Mouse (Mus musculus): Measurements from ENCODE around the gene Stac3. TPM values are rescaled to one million over a fixed set of nuclear protein-coding genes. Genes with fewer than 3 reads are reported as not detected.
A peak's percentile ranks its signal among the peaks of the same experiment; 100 is the strongest.

The Stac3 gene
- polyA plus RNA-seq, 1 experiment = 8.3 TPM

DNA sequence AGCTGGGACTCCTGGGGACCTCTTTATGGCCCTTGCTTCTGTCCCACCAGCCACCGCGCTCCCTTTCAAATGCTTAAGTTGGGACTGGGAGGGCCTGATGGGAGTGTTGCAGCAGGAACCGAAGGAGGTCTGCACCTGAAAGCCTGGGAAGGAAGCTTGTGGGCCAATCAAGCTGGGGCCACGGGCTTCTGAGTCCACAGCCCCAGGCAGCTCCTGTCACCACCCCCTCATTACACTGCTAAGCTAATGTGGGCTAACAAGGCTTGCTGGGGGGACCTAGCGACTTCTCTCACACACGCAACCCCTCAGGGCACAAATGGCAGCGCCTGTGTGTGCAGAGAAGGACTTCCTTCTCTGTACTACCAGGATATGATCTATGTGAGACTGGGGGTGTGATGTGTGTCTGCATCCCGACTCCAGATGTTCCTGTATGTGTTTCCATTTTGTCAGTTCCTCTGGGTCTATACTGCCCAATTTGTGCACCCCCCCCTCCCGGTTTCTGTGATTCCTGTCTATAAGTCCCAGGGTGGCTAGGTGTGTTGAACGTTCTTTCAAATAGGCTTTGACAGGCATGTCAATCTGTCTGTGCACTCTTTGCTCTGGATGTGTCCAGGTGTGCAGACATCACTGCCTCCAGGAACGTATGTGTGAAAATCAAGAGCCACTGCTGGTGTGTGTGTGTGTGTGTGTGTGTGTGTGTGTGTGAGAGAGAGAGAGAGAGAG is 9.6 kb downstream of the Stac3 start:
- Histone ChIP-seq H3K27ac (ENCODE audit: insufficient read depth, low read length) (peak overlapping the region; percentile 98), H3K4me3 (replicated peaks; ENCODE audit: insufficient read depth, low read depth, low read length) (peak overlapping the region; percentile 67), H3K27me3 (ENCODE audit: control insufficient read depth, insufficient read depth, low read length) (no peaks in the 10 kb centered on the region), H3K4me1 (ENCODE audit: control insufficient read depth, insufficient read depth, low read length) (peaks cover 38% of the 10 kb centered on the region)
- WGBS = 29% methylated on average over 11 of the region's 11 CpGs
- DNase-seq = peak; percentile 38 to 61
- TF ChIP-seq CTCF (IDR thresholded peaks at IDR 0.05; ENCODE audit: borderline replicate concordance, insufficient read depth, low read depth, low read length) (no peak), POLR2A (IDR thresholded peaks at IDR 0.05; ENCODE audit: borderline replicate concordance, insufficient read depth, low read length) (no peak)

DNA sequence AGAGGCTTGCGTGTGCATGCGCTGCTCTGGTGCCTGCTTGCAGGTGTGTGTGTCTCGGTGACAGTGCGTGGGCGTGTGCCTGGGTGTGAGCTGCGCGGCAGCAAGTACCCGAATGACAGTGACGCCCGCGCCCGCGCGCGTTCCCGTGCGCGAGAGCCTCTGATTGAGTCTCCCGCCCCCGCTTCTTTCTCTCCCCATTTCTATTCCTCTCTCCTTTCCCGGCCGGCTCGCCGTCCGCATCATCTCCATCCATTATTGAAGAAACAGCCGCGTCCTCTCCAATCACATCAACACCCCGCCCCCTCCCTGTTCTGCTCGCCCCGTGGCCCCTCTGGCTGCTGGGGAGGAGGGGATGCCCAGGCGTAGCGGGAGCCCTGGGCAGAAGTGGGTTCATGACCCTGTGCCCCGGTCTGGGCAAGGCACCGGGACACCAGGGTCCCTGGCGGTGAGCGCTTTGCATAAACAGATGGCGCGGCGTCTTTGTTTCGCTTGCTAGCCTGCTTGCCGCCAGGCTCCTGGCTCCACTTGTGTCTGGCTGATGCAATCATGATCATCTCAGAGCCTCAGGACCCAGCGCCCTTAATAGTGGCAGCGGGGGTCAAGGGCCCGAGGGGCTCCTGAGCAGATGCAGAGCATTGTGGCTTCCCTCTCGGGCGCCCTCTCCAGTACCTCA is 10.3 kb downstream of the Stac3 start:
- Histone ChIP-seq H3K4me3 (replicated peaks; ENCODE audit: insufficient read depth, low read depth, low read length) (peak overlapping the region; percentile 67), H3K27ac (ENCODE audit: insufficient read depth, low read length) (peak overlapping the region; percentile 98), H3K4me1 (ENCODE audit: control insufficient read depth, insufficient read depth, low read length) (peaks cover 38% of the 10 kb centered on the region), H3K27me3 (ENCODE audit: control insufficient read depth, insufficient read depth, low read length) (no peaks in the 10 kb centered on the region)
- TF ChIP-seq CTCF (IDR thresholded peaks at IDR 0.05; ENCODE audit: borderline replicate concordance, insufficient read depth, low read depth, low read length) = 0 out of 2 replicates have a peak, but pooled peaks have one; percentile 11
- peak; percentile 72 for TF ChIP-seq POLR2A (IDR thresholded peaks at IDR 0.05; ENCODE audit: borderline replicate concordance, insufficient read depth, low read length)
- under 1% methylated on average over 45 of the region's 46 CpGs for WGBS
- peak; percentile 89 to 92 for DNase-seq

DNA sequence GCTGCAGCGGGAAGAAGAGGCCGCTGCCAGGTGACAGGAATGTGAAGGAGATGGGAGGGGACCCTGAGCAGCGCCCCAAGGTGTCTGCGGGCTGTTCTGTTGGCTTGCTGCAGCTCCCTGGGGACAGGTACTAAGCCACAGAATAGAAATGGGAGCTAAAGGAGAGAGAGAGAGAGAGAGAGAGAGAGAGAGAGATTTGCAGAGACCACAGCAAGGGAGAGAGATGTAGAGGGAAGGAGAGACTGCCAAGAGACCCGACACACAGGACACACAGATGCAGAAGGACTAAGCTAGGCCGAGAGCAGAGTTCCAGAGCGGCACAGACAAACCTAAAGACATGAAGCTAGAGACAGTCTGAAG is 10.8 kb downstream of the Stac3 start:
- Histone ChIP-seq H3K4me3 (replicated peaks; ENCODE audit: insufficient read depth, low read depth, low read length) (peak overlapping the region; percentile 67), H3K27ac (ENCODE audit: insufficient read depth, low read length) (peak overlapping the region; percentile 98), H3K4me1 (ENCODE audit: control insufficient read depth, insufficient read depth, low read length) (peaks cover 38% of the 10 kb centered on the region), H3K27me3 (ENCODE audit: control insufficient read depth, insufficient read depth, low read length) (no peaks in the 10 kb centered on the region)
- TF ChIP-seq POLR2A (IDR thresholded peaks at IDR 0.05; ENCODE audit: borderline replicate concordance, insufficient read depth, low read length) = 0 out of 2 replicates have a peak, but pooled peaks have one; percentile 29
- TF ChIP-seq CTCF (IDR thresholded peaks at IDR 0.05; ENCODE audit: borderline replicate concordance, insufficient read depth, low read depth, low read length) = no peak
- under 1% methylated on average over 7 of the region's 7 CpGs for WGBS
- no peak for DNase-seq

DNA sequence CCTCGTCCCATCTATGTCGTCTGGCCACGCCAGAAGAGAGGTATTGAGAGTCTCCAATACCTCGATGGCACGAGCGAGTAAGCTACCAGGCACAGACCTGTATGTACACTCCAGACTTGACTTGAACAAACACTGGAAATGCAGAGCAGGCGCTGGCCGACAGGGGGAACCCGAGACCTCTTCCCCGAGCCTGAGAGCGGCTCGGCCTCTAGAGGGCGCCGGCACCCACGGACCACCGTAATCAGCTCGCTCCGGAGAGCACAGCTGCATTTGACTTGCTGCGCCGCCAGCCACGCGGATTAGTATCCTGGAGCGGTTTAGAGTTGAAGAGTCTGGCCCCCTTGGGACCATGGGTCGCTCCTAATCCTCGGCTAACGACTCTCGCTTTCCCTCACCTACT is 11.3 kb downstream of the Stac3 start:
- TF ChIP-seq CTCF (IDR thresholded peaks at IDR 0.05; ENCODE audit: borderline replicate concordance, insufficient read depth, low read depth, low read length) = peak; percentile 99
- TF ChIP-seq POLR2A (IDR thresholded peaks at IDR 0.05; ENCODE audit: borderline replicate concordance, insufficient read depth, low read length) = peak; percentile 43; the same call in 1 of the 2 replicates
- Histone ChIP-seq H3K4me1 (ENCODE audit: control insufficient read depth, insufficient read depth, low read length) (peaks cover 36% of the 10 kb centered on the region), H3K4me3 (replicated peaks; ENCODE audit: insufficient read depth, low read depth, low read length) (peak overlapping the region; percentile 67), H3K27ac (ENCODE audit: insufficient read depth, low read length) (peak overlapping the region; percentile 98), H3K27me3 (ENCODE audit: control insufficient read depth, insufficient read depth, low read length) (no peaks in the 10 kb centered on the region)
- peak; percentile 90 to 97 for DNase-seq
- 1% methylated on average over 27 of the region's 27 CpGs for WGBS

DNA sequence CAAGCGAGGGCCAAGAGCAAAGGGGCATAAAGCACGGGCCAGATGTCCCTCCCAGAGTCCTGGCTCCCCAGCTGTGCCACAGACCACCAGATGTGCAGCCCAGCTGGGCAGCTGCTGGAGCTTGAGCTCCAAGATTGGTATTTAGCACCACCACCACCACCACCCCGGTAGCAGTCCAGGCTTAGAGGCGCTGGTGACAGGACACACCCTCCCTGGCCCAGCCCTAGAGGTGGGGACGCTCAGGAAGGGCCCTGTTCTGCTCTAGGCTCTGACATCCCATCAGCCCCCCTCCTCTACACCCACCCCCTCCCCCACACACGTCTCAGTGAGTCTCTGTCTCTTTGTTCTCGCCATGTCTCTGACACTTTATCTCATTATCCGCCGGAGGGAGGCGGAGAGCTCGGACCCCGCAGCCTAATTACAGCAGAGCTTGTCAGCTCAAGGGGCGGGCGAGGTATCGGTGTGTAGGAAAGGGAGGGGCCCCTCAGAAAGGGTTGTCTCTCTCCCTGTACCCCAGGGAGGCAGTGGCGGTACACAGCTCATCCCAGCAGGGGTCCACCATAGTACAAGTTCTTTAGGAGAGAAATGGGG is 12.1 kb downstream of the Stac3 start:
- Histone ChIP-seq H3K27ac (ENCODE audit: insufficient read depth, low read length) (no peak overlapping the region), H3K27me3 (ENCODE audit: control insufficient read depth, insufficient read depth, low read length) (no peaks in the 10 kb centered on the region), H3K4me1 (ENCODE audit: control insufficient read depth, insufficient read depth, low read length) (peaks cover 29% of the 10 kb centered on the region), H3K4me3 (replicated peaks; ENCODE audit: insufficient read depth, low read depth, low read length) (no peak overlapping the region)
- no peak for TF ChIP-seq POLR2A (IDR thresholded peaks at IDR 0.05; ENCODE audit: borderline replicate concordance, insufficient read depth, low read length)
- TF ChIP-seq CTCF (IDR thresholded peaks at IDR 0.05; ENCODE audit: borderline replicate concordance, insufficient read depth, low read depth, low read length) = no peak
- no peak for DNase-seq
- WGBS = 26% methylated on average over 16 of the region's 16 CpGs

DNA sequence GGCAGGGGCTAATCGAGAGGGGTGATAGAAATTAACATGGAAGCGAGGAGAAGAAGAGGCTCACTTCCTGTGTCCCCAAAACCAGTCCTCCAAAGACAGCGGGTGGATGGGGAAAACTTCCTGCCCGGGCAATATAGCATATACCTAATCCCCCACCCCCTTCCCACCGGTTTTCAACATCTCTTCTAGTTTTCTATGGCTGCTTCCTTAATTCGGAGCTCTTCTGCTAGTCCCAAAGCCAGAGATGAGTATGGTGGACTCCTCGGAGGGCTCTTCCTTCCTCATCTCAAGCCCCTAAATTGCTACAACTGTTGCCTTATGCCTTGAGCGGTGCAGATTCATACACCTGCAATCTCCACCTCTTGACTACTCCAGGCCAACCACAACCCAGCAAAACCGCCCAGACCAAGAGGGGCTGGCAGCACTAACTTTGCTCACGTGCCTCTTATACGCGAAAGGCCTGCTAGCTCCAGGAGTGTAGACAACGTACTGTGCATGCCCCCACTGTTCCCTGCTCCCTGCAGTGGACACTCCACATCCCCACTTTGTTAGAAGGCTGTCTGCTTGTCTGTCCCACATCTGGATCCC is 12.7 kb downstream of the Stac3 start:
- H3K27ac ChIP-seq (ENCODE audit: insufficient read depth, low read length) = no peak overlapping the region
- H3K27me3 ChIP-seq (ENCODE audit: control insufficient read depth, insufficient read depth, low read length) = no peaks in the 10 kb centered on the region
- WGBS = 68% methylated on average over 13 of the region's 13 CpGs
- H3K4me3 ChIP-seq (replicated peaks; ENCODE audit: insufficient read depth, low read depth, low read length) = no peak overlapping the region
- no peak for DNase-seq
- TF ChIP-seq CTCF (IDR thresholded peaks at IDR 0.05; ENCODE audit: borderline replicate concordance, insufficient read depth, low read depth, low read length) = no peak
- TF ChIP-seq POLR2A (IDR thresholded peaks at IDR 0.05; ENCODE audit: borderline replicate concordance, insufficient read depth, low read length) = no peak
- peaks cover 25% of the 10 kb centered on the region for H3K4me1 ChIP-seq (ENCODE audit: control insufficient read depth, insufficient read depth, low read length)

DNA sequence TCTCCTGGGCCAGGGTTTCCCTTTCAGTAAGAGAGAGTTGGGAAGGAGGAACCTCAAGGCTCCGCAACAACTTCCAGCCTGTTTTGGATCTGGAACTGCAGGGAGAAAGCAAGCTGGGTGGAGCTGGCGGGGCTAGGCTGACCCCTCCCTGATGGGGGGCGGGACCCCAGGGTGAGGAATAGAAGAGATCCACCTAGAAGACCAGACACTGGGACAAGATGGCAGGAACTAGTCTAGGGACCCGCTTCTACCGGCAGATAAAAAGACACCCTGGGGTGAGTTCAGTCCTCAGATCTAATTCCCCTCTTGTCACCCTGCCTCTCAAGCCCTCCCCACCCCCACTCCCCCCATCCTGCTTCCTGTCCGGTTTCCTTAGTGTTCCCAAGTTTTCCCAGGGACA is 13.3 kb downstream of the Stac3 start, which contains the start of gene Ndufa4l2:
TSS of gene Ndufa4l2 (plus strand) at position 204 of the 400 bp plus-strand sequence.
- DNase-seq = no peak
- TF ChIP-seq CTCF (IDR thresholded peaks at IDR 0.05; ENCODE audit: borderline replicate concordance, insufficient read depth, low read depth, low read length) = no peak
- TF ChIP-seq POLR2A (IDR thresholded peaks at IDR 0.05; ENCODE audit: borderline replicate concordance, insufficient read depth, low read length) = no peak
- peaks cover 24% of the 10 kb centered on the region for H3K4me1 ChIP-seq (ENCODE audit: control insufficient read depth, insufficient read depth, low read length)
- no peak within 1 kb of the TSS for H3K4me3 ChIP-seq (replicated peaks; ENCODE audit: insufficient read depth, low read depth, low read length)
- H3K27me3 ChIP-seq (ENCODE audit: control insufficient read depth, insufficient read depth, low read length) = no peaks in the 10 kb centered on the region
- 51% methylated on average over 6 of the region's 6 CpGs for WGBS
- H3K27ac ChIP-seq (ENCODE audit: insufficient read depth, low read length) = no peak within 1 kb of the TSS
